Mouse (Mus musculus) right cerebral cortex, adult 2 months (tissue): Measurements from ENCODE around the gene Scgb2b20.
"Not testable (repeated sequence)": the region's sequence is repeated elsewhere in the genome, so short reads cannot be mapped to it uniquely, and the experiment has no call there.

Experiments used
- DNase-seq, 2 experiments: peaks; one replicate each; pipeline ENCODE4 v3.0.0; 2021 to 2022; ENCODE audit warnings: low spot score in 2 of 2

The Scgb2b20 gene

GRCm38 (mm10) chr7:33366222-33366621 lies at the start of gene Scgb2b20:
Gene Scgb2b20, minus strand, starts transcription at chr7:33366322.
- DNase-seq, result not testable (repeated sequence)

- not testable (repeated sequence) for DNase-seq
Measured at GRCm38 (mm10) chr7:33409681-33410080, 43.6 kb upstream of the Scgb2b20 start.

GRCm38 (mm10) chr7:33401650-33402049 lies 35.5 kb upstream of the Scgb2b20 start:
- no peak for DNase-seq

- DNase-seq, result not testable (repeated sequence)
Measured at GRCm38 (mm10) chr7:33399749-33400148, 33.6 kb upstream of the Scgb2b20 start.

- DNase-seq, result not testable (repeated sequence)
Measured at GRCm38 (mm10) chr7:33372934-33373333, 6.8 kb upstream of the Scgb2b20 start, which contains the start of gene Scgb1b20. Gene Scgb1b20, plus strand, starts transcription at chr7:33373234.
